Mouse (Mus musculus): ENCODE results near the gene Gm37240. TPM values are rescaled to one million over a fixed set of nuclear protein-coding genes. Genes with fewer than 3 reads are reported as not detected.
A peak's percentile ranks its signal among the peaks of the same experiment; 100 is the strongest.

Gm37240 gene
- total and polyA plus RNA-seq, 3 experiments: not detected

GRCm38 (mm10) chr3:84685662-84686293, 1201.5 kb downstream of the Gm37240 start:
- H3K27me3 ChIP-seq (ENCODE audit: insufficient read depth, low read length): peaks cover 48% of the 10 kb centered on the region
- ATAC-seq (ENCODE audit: extremely low read depth, insufficient number of reproducible peaks, low FRiP score, poor library complexity, severe bottlenecking): no peak
- H3K36me3 ChIP-seq (replicated peaks): no peaks in the 10 kb centered on the region
- TF ChIP-seq GATA2 (IDR thresholded peaks at IDR 0.05; ENCODE audit: borderline replicate concordance, low read depth, low read length): no peak
- no peak for TF ChIP-seq CTCF (IDR thresholded peaks at IDR 0.05; ENCODE audit: low read depth, low read length)
- no peak for TF ChIP-seq POLR2AphosphoS5 (IDR thresholded peaks at IDR 0.05; ENCODE audit: insufficient replicate concordance, low read depth, low read length)
- no peak for TF ChIP-seq GATA1 (IDR thresholded peaks at IDR 0.05; ENCODE audit: borderline replicate concordance, low read length)
- no peak for TF ChIP-seq TAL1 (conservative IDR thresholded peaks at IDR 0.05; ENCODE audit: low read depth, low read length)
- DNase-seq (ENCODE audit: low spot score): no peak
- no peak overlapping the region for H3K4me3 ChIP-seq (ENCODE audit: low read depth, low read length)
- H3K4me1 ChIP-seq (ENCODE audit: insufficient read depth, low read depth, low read length): peaks cover 15% of the 10 kb centered on the region
- no peaks in the 10 kb centered on the region for H3K9me3 ChIP-seq (replicated peaks)

- peaks cover 19% of the 10 kb centered on the region for H3K4me1 ChIP-seq (ENCODE audit: insufficient read depth, low read depth, low read length)
Measured at GRCm38 (mm10) chr3:84683788-84684187, 1203.5 kb downstream of the Gm37240 start.

GRCm38 (mm10) chr3:84681699-84682098, 1205.6 kb downstream of the Gm37240 start:
- Histone ChIP-seq H3K9me3 (replicated peaks) (no peaks in the 10 kb centered on the region), H3K4me3 (ENCODE audit: low read depth, low read length) (no peak overlapping the region), H3K4me1 (ENCODE audit: insufficient read depth, low read depth, low read length) (peaks cover 30% of the 10 kb centered on the region), H3K27me3 (ENCODE audit: insufficient read depth, low read length) (peaks cover 21% of the 10 kb centered on the region), H3K36me3 (replicated peaks) (no peaks in the 10 kb centered on the region)
- ATAC-seq (ENCODE audit: extremely low read depth, insufficient number of reproducible peaks, low FRiP score, poor library complexity, severe bottlenecking) (no peak), DNase-seq (ENCODE audit: low spot score) (no peak)
- TF ChIP-seq TAL1 (conservative IDR thresholded peaks at IDR 0.05; ENCODE audit: low read depth, low read length) (no peak), GATA1 (IDR thresholded peaks at IDR 0.05; ENCODE audit: borderline replicate concordance, low read length) (no peak), GATA2 (IDR thresholded peaks at IDR 0.05; ENCODE audit: borderline replicate concordance, low read depth, low read length) (no peak), POLR2AphosphoS5 (IDR thresholded peaks at IDR 0.05; ENCODE audit: insufficient replicate concordance, low read depth, low read length) (no peak), CTCF (IDR thresholded peaks at IDR 0.05; ENCODE audit: low read depth, low read length) (no peak)

More at GRCm38 (mm10) chr3:84683788-84684187, 1203.5 kb downstream of the Gm37240 start:
- H3K27me3 ChIP-seq (ENCODE audit: insufficient read depth, low read length): peaks cover 34% of the 10 kb centered on the region
- H3K4me3 ChIP-seq (ENCODE audit: low read depth, low read length): no peak overlapping the region
- no peaks in the 10 kb centered on the region for H3K9me3 ChIP-seq (replicated peaks)
- TF ChIP-seq POLR2AphosphoS5 (IDR thresholded peaks at IDR 0.05; ENCODE audit: insufficient replicate concordance, low read depth, low read length): no peak
- no peak for TF ChIP-seq GATA1 (IDR thresholded peaks at IDR 0.05; ENCODE audit: borderline replicate concordance, low read length)
- TF ChIP-seq TAL1 (conservative IDR thresholded peaks at IDR 0.05; ENCODE audit: low read depth, low read length): no peak
- TF ChIP-seq GATA2 (IDR thresholded peaks at IDR 0.05; ENCODE audit: borderline replicate concordance, low read depth, low read length): no peak
- TF ChIP-seq CTCF (IDR thresholded peaks at IDR 0.05; ENCODE audit: low read depth, low read length): no peak
- no peaks in the 10 kb centered on the region for H3K36me3 ChIP-seq (replicated peaks)
- no peak for ATAC-seq (ENCODE audit: extremely low read depth, insufficient number of reproducible peaks, low FRiP score, poor library complexity, severe bottlenecking)
- no peak for DNase-seq (ENCODE audit: low spot score)

- H3K9me3 ChIP-seq (replicated peaks): no peaks in the 10 kb centered on the region
- ATAC-seq (ENCODE audit: extremely low read depth, insufficient number of reproducible peaks, low FRiP score, poor library complexity, severe bottlenecking) (no peak), DNase-seq (ENCODE audit: low spot score) (no peak)
- H3K4me1 ChIP-seq (ENCODE audit: insufficient read depth, low read depth, low read length): peaks cover 39% of the 10 kb centered on the region
- no peak overlapping the region for H3K4me3 ChIP-seq (ENCODE audit: low read depth, low read length)
- no peaks in the 10 kb centered on the region for H3K36me3 ChIP-seq (replicated peaks)
- no peak for TF ChIP-seq POLR2AphosphoS5 (IDR thresholded peaks at IDR 0.05; ENCODE audit: insufficient replicate concordance, low read depth, low read length)
- no peak for TF ChIP-seq TAL1 (conservative IDR thresholded peaks at IDR 0.05; ENCODE audit: low read depth, low read length)
- TF ChIP-seq CTCF (IDR thresholded peaks at IDR 0.05; ENCODE audit: low read depth, low read length): no peak
- TF ChIP-seq GATA2 (IDR thresholded peaks at IDR 0.05; ENCODE audit: borderline replicate concordance, low read depth, low read length): no peak
- no peak for TF ChIP-seq GATA1 (IDR thresholded peaks at IDR 0.05; ENCODE audit: borderline replicate concordance, low read length)
- peaks cover 31% of the 10 kb centered on the region for H3K27me3 ChIP-seq (ENCODE audit: insufficient read depth, low read length)
Measured at GRCm38 (mm10) chr3:84680062-84680461, 1207.3 kb downstream of the Gm37240 start.

- Histone ChIP-seq H3K4me3 (ENCODE audit: low read depth, low read length) (no peak overlapping the region), H3K4me1 (ENCODE audit: insufficient read depth, low read depth, low read length) (peaks cover 41% of the 10 kb centered on the region), H3K27me3 (ENCODE audit: insufficient read depth, low read length) (peaks cover 31% of the 10 kb centered on the region), H3K36me3 (replicated peaks) (no peaks in the 10 kb centered on the region), H3K9me3 (replicated peaks) (no peaks in the 10 kb centered on the region)
- ATAC-seq (ENCODE audit: extremely low read depth, insufficient number of reproducible peaks, low FRiP score, poor library complexity, severe bottlenecking): no peak
- TF ChIP-seq GATA2 (IDR thresholded peaks at IDR 0.05; ENCODE audit: borderline replicate concordance, low read depth, low read length) (no peak), POLR2AphosphoS5 (IDR thresholded peaks at IDR 0.05; ENCODE audit: insufficient replicate concordance, low read depth, low read length) (no peak), TAL1 (conservative IDR thresholded peaks at IDR 0.05; ENCODE audit: low read depth, low read length) (no peak), CTCF (IDR thresholded peaks at IDR 0.05; ENCODE audit: low read depth, low read length) (no peak), GATA1 (IDR thresholded peaks at IDR 0.05; ENCODE audit: borderline replicate concordance, low read length) (no peak)
- no peak for DNase-seq (ENCODE audit: low spot score)
Measured at GRCm38 (mm10) chr3:84679542-84679941, 1207.8 kb downstream of the Gm37240 start.

GRCm38 (mm10) chr3:84678891-84679290, 1208.4 kb downstream of the Gm37240 start:
- Histone ChIP-seq H3K4me1 (ENCODE audit: insufficient read depth, low read depth, low read length) (peaks cover 42% of the 10 kb centered on the region), H3K36me3 (replicated peaks) (no peaks in the 10 kb centered on the region), H3K4me3 (ENCODE audit: low read depth, low read length) (no peak overlapping the region), H3K27me3 (ENCODE audit: insufficient read depth, low read length) (peaks cover 29% of the 10 kb centered on the region), H3K9me3 (replicated peaks) (no peaks in the 10 kb centered on the region)
- TF ChIP-seq GATA2 (IDR thresholded peaks at IDR 0.05; ENCODE audit: borderline replicate concordance, low read depth, low read length) (no peak), TAL1 (conservative IDR thresholded peaks at IDR 0.05; ENCODE audit: low read depth, low read length) (no peak), GATA1 (IDR thresholded peaks at IDR 0.05; ENCODE audit: borderline replicate concordance, low read length) (no peak), CTCF (IDR thresholded peaks at IDR 0.05; ENCODE audit: low read depth, low read length) (no peak), POLR2AphosphoS5 (IDR thresholded peaks at IDR 0.05; ENCODE audit: insufficient replicate concordance, low read depth, low read length) (no peak)
- DNase-seq (ENCODE audit: low spot score): peak; percentile 39
- ATAC-seq (ENCODE audit: extremely low read depth, insufficient number of reproducible peaks, low FRiP score, poor library complexity, severe bottlenecking): peak; percentile 80
